Mouse (Mus musculus) Muller cell, postnatal 12 days (primary cell): Measurements from ENCODE around the gene Rapgef2.

Source experiments
- DNase-seq: peaks from one replicate; pipeline ENCODE4 v3.0.0-alpha.2; 2015; ENCODE audit errors: inconsistent ontology term

Rapgef2 gene

GRCm38 (mm10) chr3:79286376-79287107 is at the start of gene Rapgef2:
Gene Rapgef2, minus strand, starts transcription at chr3:79286517.
- peak; percentile 85 for DNase-seq

- no peak for DNase-seq
Measured at GRCm38 (mm10) chr3:79333643-79334200, 47.4 kb upstream of the Rapgef2 start.

- DNase-seq, result no peak
Measured at GRCm38 (mm10) chr3:79333051-79333450, 46.7 kb upstream of the Rapgef2 start.

- DNase-seq, result no peak
Measured at GRCm38 (mm10) chr3:79329691-79330315, 43.5 kb upstream of the Rapgef2 start.

- DNase-seq, result no peak
Measured at GRCm38 (mm10) chr3:79324697-79325526, 38.6 kb upstream of the Rapgef2 start.

- peak; percentile 37 for DNase-seq
Measured at GRCm38 (mm10) chr3:79314006-79314698, 27.8 kb upstream of the Rapgef2 start.

- peak; percentile 20 for DNase-seq
Measured at GRCm38 (mm10) chr3:79311895-79312294, 25.6 kb upstream of the Rapgef2 start.

GRCm38 (mm10) chr3:79310184-79310583 is 23.9 kb upstream of the Rapgef2 start:
- no peak for DNase-seq

- DNase-seq, result peak; percentile 72
Measured at GRCm38 (mm10) chr3:79308605-79309004, 22.3 kb upstream of the Rapgef2 start.

- DNase-seq, result no peak
Measured at GRCm38 (mm10) chr3:79299401-79299800, 13.1 kb upstream of the Rapgef2 start.

GRCm38 (mm10) chr3:79297281-79297680 is 11.0 kb upstream of the Rapgef2 start:
- DNase-seq, result no peak

GRCm38 (mm10) chr3:79296586-79296985 is 10.3 kb upstream of the Rapgef2 start:
- peak; percentile 47 for DNase-seq

GRCm38 (mm10) chr3:79296049-79296448 is 9.7 kb upstream of the Rapgef2 start:
- DNase-seq, result no peak

- no peak for DNase-seq
Measured at GRCm38 (mm10) chr3:79294701-79295100, 8.4 kb upstream of the Rapgef2 start.

GRCm38 (mm10) chr3:79293023-79293422 is 6.7 kb upstream of the Rapgef2 start:
- no peak for DNase-seq

- no peak for DNase-seq
Measured at GRCm38 (mm10) chr3:79289050-79289449, 2.7 kb upstream of the Rapgef2 start.

GRCm38 (mm10) chr3:79287699-79288458 is 1.6 kb upstream of the Rapgef2 start:
- peak; percentile 36 for DNase-seq

- DNase-seq, result peak; percentile 95
Measured at GRCm38 (mm10) chr3:79287108-79287576, 825 bp upstream of the Rapgef2 start.

- peak; percentile 58 for DNase-seq
Measured at GRCm38 (mm10) chr3:79286031-79286375, 314 bp downstream of the Rapgef2 start.

GRCm38 (mm10) chr3:79285097-79285675 is 1.1 kb downstream of the Rapgef2 start:
- DNase-seq, result peak; percentile 29
